Mouse (Mus musculus): ENCODE measurements at regions not wholly inside any gene's neighbourhood (a gene's known extent, or its start where the extent isn't known, plus 50 kb on each side); places are given as distances from the start of the nearest gene placed in this dataset.
A peak's percentile ranks its signal among the peaks of the same experiment; 100 is the strongest.
"Not testable (repeated sequence)": the region's sequence is repeated elsewhere in the genome, so short reads cannot be mapped to it uniquely, and the experiment has no call there.

DNA sequence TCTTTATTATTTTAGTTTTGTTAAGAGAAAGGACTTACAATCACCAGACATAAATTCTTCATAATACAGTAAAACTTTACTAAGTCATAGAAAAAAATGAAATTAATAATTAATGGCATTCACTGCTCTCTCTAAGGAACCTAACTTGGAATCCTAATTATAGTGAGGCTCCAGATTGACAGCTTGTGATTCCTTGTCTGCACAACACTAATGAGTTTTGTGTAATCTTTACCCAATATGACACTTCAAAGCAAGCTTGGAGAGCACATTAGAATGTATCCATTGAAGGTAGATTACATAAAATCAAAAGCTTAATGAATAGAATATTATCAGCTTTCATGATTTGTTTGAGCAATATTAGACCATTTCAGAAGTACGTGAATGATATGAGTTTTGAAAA is 1914.7 kb downstream of the Efna5 start:
- no peak for DNase-seq (ENCODE audit: low spot score in 2 of 2)

DNA sequence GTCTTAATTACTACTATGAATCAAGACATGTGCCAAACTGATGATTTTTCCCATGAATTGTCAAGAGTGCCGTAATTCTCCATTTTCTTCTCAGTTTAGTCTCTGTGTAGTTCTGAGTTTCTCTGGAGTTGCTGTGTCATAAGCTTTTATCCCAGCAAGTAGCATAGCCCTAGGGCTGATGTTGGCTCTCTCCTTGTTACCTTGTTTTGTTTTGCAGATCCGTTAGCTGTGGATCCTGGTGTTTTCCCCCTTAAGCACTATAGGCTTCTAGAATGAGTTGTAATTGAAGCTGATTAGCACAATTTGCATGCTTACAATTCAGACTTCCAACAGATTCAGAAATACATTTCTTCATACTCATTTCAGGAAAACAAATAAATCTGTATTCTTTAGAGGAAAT is 1915.5 kb downstream of the Efna5 start:
- no peak for DNase-seq (ENCODE audit: low spot score in 2 of 2)

DNA sequence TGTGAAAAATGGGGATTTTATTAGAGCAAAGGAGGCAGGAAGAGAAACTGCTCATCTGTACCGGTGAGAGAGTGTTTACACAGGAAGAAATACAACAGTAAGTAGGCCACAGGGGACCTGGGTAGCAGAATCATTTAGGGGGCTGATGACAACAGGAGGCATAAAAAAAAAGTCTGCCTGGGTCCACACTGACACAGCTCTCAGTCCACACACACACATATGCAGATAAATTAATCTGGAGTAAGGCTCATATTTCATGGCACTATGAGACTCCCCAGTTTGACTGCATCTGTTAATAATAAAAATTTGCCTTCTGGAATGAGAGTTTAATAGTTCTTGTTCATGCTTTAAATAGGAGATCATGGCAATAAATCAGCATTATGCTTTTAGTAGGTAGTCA is 1929.7 kb downstream of the Efna5 start:
- no peak for DNase-seq (ENCODE audit: low spot score in 2 of 2)

DNA sequence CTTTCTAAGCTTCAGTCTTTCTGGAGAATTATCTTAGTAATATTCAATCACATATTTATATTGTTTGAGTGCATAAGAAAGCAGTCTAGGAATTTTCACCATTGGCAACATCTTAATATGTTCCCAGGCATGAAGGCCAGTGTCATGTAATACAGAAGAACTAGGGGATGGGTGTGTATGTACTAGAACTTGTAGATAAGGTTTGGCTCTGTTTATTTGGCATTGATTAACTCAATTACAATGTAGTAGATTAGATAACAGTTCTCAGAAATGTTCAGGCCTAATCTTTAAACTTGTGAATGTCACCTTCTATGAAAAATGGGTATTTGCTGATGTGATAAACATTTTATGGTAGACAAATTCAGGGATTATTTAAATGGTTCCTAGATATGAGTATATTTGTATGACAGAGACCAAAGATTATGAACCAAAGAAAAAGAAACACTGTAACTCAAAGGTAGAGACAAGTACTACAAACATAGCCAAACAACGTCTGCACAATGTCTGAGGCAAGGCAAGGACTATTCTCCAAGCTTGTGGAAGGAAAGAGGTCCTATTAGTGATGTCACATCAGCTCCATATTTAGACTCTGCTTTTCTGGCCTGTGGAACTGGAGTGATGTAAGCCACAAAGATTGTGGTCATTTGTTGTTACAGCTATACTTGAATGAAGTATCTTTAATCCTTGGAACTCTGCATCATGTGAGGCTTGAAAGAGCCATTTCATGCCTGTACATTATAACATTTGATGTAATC is 1924.8 kb upstream of the Nudt12 start:
- no peak for DNase-seq (ENCODE audit: low spot score in 2 of 2)

DNA sequence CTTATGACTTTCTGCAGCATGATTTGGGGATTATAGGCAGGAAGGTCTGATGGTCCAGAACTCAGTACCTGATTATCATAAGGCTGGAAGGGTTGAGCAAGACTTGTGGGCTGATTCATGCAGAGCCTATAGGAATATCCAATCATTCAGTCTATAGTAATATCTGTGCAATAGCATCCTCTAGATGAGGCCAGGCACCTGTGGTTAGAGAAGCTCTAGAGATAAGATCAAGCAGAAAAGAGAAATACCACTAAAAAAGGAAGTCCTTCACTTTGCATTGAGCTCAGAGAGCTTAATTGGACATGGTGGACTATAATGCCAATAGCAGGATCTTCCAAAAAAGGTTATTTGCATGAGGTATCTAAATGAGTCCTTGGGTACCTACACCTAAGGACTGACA is 1921.1 kb upstream of the Nudt12 start:
- no peak for DNase-seq (ENCODE audit: low spot score in 2 of 2)

DNA sequence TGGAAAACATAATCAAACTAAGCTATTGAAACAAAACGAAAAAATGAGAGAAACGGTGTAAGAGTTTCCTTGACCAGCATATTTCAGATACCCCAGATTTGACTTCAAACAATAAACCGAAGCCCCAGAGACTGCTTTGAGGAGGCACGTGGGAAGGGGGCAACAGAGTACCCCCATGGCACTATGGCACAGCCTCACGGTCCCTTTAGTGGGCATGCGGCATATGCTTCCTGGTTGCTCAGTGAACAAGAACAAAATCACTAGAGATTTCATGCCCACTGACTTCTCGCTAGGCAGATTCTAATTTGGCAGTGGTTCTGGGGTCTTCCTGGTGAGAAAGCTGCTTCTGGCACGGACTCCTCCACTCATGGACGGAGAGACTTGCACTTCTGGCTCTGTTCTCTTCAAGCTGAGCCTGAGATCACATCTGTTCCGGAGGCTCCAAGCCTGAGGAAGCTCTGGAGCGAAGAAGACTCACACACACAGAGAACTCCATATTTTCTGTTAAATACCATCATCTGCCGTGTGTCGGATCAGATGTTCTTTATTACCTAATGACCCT is 1912.7 kb upstream of the Nudt12 start:
- peak; percentile 1 to 4 for DNase-seq (ENCODE audit: low spot score in 2 of 2)

DNA sequence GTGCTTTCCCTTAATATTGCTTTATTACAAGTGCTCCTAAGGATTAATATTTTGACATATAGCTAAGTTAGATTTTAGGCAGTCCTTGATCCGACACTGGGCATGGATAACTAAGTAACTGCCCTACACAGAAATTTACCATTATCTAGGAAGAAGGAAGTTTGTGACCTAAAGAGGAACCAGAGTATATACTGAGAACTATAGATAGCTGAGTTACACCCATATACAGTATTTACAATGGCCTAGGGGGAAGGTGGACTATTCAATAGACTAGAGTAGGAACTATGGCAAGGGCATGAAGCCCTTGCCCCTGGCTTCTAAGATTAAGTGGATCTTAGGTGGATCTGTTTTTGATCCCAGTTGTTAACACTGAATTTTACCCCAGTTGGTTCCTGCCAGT is 1869.5 kb upstream of the Nudt12 start:
- not testable (repeated sequence) for DNase-seq (ENCODE audit: low spot score in 2 of 2)

DNA sequence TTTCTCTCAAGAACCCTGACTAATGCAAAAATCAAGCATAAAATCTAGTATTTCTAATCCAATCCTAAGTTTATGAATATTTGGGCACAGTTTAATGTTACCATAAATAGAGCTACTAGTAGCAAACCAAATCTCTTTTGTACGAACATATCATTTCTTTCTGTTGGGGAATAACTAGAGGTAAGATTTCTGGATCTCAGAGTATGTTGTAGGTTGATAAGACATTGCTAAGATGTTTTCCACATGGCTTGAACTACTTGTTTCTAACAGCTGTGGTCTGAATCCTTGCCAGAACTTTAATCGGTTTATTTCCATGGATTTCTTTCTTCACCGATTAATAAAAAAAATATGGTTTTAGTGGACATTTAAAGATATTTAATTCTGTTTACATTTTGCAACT is 1844.3 kb upstream of the Nudt12 start:
- no peak for DNase-seq (ENCODE audit: low spot score in 2 of 2)

DNA sequence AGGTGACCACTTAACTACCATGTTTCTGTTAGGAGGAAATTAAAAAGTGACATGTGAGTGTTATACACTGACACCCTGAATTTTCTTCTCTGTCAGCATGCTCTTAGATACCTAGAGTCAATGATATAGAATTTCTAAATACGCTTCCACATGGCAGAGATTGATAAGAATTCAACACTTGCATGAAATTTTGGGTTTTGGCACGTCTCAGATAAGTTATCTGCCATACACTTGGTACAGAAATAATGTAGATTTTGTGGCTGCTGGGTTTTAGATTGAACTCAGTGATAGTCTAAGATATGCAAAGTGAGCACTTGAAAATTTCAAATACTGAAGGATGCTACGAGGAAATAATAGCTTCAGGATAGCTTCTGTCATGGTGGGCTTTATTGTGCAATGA is 1841.5 kb upstream of the Nudt12 start:
- DNase-seq (ENCODE audit: low spot score in 2 of 2): no peak

DNA sequence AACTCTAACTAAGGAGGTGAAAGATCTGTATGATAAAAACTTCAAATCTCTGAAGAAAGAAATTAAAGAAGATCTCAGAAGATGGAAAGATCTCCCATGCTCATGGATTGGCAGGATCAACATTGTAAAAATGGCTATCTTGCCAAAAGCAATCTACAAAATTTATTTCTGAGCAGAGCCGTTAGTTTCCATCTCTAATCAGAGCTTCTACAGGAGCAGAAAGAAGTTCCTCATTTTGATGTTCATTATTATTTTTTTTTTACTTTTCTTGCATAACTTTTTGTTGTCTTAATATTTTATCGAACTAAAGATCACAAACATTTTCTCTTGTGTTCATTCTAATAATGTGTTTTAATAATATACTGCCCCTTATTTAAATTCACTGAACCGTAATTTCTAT is 1825.6 kb upstream of the Nudt12 start:
- not testable (repeated sequence) for DNase-seq (ENCODE audit: low spot score in 2 of 2)

DNA sequence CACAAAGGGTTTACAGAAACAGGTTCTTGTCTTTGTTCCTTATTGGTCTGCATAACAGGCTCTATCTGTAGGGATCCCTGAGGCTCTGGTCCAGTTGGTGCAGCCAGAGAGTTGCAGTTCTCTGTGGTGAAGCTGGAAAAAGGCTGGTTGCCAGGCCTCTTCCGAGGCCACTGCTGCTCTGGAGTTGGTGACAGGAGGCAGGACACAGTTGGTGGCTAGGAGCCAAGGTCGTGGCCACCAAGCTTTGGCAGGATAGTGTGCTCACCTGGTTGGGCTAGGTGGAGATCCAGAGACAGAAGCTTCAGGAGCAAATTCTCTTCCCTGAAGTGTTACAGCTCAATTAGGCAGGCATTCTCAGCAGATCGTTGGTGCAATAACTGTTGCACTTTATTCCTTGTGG is 1819.4 kb upstream of the Nudt12 start:
- DNase-seq (ENCODE audit: low spot score in 2 of 2): no peak

DNA sequence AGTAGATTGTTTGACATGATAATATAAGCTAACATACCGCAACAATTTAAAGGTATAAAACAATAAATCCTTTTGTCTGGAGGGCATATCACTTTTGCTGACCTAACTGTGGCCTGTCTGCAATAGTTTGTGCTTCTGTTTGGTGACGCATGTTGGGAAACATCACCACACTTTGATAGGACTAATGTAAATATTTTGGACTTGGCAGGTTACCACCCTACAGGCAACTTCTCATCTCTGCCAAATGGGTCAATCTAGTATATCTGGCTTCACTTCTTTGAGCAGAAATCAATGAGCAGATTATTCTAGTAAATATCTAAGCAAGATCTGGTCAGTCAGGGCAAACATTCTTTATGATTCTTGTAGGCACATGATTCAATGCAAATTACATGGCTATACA is 1817.3 kb upstream of the Nudt12 start:
- no peak for DNase-seq (ENCODE audit: low spot score in 2 of 2)

DNA sequence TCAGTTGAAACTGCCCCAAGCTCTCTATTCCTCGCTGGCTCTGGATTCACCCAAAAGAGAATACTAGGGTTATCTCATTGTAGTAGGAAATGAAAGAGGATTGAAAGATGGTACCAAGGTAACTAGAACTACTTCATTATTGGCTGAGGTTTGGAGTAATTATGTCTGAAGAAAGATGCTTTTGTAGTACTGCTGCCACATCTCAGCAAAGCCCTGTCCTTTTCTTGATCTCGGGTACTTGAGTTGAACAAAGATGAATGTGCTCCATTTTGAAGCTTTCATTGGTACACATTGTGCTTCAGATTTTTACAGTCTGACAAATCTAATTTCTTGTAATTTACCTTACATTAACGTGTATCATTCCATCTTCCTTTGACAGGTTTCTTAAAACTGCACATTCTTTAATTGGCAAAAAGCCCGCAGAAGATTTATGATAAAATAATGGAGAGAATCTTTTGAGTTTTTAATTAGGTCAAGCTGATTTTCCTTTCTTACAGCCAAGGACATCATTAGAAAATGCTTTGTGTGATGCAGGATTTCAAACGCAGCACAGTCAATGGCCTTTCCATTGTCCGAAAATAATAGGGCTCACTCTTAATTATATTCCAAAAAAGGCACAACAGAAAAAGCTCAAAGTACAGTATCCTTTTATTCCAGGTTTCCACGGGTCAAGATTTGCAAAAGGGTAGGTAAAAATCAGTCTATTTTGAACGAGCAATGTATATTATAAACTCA is 1791.7 kb upstream of the Nudt12 start:
- no peak for DNase-seq (ENCODE audit: low spot score in 2 of 2)

DNA sequence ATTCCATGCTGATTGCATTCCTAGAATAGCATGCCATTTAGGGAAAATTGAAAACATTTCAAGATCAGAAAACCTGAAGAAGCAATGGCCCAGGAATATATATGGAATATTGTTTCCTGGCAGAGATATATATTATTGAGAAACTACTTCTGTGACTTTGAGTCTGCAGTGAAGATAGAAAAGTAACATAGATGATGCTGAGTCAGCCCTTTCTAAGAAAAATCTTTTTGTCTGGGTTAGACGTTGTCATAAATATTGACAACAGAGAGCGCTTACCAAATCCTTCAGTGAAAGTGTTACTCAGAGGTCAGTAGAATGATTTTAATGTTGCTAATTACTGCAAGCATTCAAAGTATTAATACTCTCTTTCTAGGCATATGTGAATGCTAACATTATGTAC is 1749.1 kb upstream of the Nudt12 start:
- no peak for DNase-seq (ENCODE audit: low spot score in 2 of 2)

DNA sequence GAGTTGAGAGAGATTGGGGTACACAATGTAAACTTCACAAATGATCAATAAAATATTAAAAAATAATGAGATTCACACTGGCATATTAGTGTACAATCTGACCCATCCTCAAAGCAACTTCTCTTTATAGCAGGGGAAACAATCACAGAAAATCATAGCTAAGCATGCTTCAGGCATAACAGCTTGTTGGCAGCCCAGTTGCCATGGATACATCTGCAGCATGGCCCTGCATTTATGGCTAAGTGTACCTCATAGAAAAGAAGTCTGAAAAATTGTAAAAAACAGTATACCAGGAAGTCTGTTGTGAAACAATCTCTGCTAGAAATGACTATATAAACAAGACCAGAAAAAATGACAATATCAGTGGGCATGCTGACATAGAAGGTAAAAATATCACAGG is 1747.9 kb upstream of the Nudt12 start:
- DNase-seq (ENCODE audit: low spot score in 2 of 2): no peak

DNA sequence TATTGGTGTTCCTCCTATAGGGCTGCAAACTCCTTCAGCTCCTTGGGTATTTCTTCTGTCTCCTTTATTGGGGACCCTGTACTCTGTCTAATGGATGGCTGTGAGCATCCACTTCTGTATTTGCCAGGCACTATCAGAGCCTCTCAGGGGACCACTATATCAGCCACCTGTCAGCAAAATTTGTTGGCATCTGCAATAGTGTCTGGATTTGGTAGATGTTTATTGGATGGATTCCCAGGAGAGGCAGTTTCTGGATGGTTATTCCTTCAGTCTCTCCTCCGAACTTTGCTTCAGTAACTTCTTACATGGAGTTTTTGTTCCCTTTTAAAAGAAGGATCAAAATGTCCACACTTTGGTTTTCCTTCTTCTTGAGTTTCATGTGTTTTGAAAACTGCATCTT is 1729.7 kb upstream of the Nudt12 start:
- DNase-seq (ENCODE audit: low spot score in 2 of 2): no peak

DNA sequence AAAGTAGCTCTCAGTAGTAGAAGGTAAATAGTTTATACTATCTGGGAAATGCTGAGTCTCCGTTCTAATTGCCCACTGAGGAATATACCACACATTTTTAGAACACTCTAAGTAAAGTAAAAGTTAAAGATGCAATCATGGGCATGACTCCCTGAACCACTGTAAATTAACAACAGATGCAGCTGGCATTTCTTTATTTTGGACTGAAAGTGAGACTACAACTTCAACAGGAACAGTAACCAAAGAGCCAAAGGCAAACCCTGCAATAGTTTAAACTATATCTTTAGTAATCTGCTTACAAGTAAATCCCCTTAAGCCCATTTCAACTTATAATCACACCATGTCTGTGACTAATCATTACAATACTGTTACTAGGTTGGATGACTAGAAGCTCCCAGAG is 1725.0 kb upstream of the Nudt12 start:
- DNase-seq (ENCODE audit: low spot score in 2 of 2): no peak

DNA sequence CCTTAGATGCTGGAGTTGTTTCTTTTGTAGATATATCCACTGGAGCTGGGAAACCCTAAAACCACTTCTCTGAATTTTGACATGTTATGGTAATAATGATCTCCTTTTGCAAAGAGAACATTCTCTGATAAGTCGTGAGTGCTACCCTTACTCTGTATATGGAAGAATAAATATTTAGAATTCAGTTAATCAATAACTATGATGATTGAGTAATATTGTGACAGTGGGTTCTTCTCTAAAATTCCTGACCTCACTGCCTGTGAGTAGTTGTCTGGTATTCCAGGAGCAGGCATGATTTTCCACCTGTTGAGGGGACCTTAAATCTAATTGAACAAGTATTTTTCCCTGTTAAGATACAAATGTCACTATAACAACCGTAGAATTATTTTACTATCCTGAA is 1707.0 kb upstream of the Nudt12 start:
- DNase-seq (ENCODE audit: low spot score in 2 of 2): no peak

DNA sequence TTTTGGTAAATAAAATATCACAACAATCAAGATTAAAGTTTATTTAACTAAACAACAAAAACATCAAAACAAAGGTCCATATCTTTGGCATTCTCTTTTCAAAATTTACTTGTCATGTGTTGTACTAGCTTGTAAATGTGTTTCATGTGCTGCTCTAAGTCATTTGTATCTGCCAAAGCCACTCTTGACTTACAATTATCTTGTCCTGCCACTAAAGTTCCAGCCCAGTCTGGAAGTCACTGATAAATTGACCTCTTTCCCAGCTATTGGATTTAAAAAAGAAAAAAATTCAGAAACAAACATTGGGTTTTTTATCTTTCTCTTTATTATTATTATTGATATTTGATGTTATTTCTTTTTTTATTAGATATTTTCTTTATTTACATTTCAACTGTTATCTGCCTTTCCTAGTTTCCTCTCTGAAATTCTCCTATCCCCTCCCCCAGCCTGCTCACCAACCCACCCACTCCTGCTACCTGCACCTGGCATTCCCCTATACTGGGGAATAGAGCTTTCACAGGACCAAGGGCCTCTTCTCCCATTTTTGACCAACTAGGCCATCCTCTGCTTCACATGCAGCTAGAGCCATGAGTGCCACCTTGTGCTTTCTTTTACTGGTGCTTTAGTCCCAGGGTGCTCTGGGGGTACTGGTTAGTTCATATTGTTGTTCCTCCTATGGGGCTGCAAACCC is 1704.9 kb upstream of the Nudt12 start:
- no peak for DNase-seq (ENCODE audit: low spot score in 2 of 2)

DNA sequence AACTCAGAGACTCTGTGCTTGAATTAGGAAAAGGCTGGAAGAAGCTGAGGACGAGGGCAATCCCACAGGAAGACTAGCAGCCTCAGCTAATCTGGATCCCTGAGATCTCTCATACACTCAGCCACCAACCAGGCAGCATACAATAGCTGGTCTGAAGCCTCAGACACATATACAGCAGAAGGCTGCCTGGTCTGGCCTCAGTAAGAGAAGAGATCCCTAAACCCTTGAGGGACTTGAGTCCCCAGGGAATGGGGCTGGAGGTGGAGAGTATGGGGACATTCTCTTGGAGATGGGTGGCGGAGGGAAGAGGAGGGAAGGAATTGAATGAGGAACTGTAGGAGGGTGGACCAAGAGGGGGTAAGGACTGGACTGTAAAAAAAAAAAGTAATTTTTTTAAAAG is 1704.3 kb upstream of the Nudt12 start:
- DNase-seq (ENCODE audit: low spot score in 2 of 2): no peak
